ENCODE assay signal across 38 mouse cellular contexts in genomic region chrX:37692261-37692660, GRCm38 (mm10). TPM values are rescaled to one million over a fixed set of nuclear protein-coding genes. Genes with fewer than 3 reads are reported as not detected.
"Had no signal": no experiment of that assay in that cellular context is flagged by ENCODE, and none has a peak within 500 bp of the region (broad histone marks: within the 10 kb centered on the region; RNA-seq: fewer than 3 reads in every experiment).

No protein-coding gene starts in this region.

- H3K9me3 ChIP-seq: heart, embryonic 13.5 days; heart, embryonic 15.5 days; hindbrain, embryonic 10.5 days; hindbrain, embryonic 12.5 days; intestine, embryonic 15.5 days; limb, embryonic 10.5 days; limb, embryonic 12.5 days had no signal

- DNase-seq: gastrocnemius, postnatal 14 days; gastrocnemius, postnatal 36 days; heart, adult 11 months; heart, adult 2 months; heart, postnatal 4 days; kidney, adult 18-20 months; kidney, adult 8-10 months; kidney, postnatal 10 days; kidney, postnatal 25 days; kidney, postnatal 4 days had no signal

- ATAC-seq: hindbrain, embryonic 16.5 days; inflammation-experienced regulatory T-cells, adult 6 months; intestine, embryonic 15.5 days; intestine, postnatal 0 days had no signal

- H3K36me3 ChIP-seq: heart, embryonic 13.5 days; heart, embryonic 15.5 days; hindbrain, embryonic 10.5 days; hindbrain, embryonic 12.5 days; intestine, embryonic 15.5 days; limb, embryonic 10.5 days; limb, embryonic 12.5 days had no signal

- H3K4me1 ChIP-seq: heart, embryonic 13.5 days; heart, embryonic 15.5 days; hindbrain, embryonic 10.5 days; hindbrain, embryonic 12.5 days; intestine, embryonic 15.5 days; limb, embryonic 10.5 days; limb, embryonic 12.5 days had no signal

- H3K4me2 ChIP-seq: heart, embryonic 11.5 days; heart, embryonic 13.5 days; heart, embryonic 15.5 days; hindbrain, embryonic 12.5 days; hindbrain, embryonic 14.5 days; intestine, embryonic 15.5 days; limb, embryonic 12.5 days; liver, embryonic 11.5 days had no signal

- H3K9ac ChIP-seq: heart, embryonic 13.5 days; heart, embryonic 15.5 days; hindbrain, embryonic 12.5 days; hindbrain, embryonic 14.5 days; intestine, embryonic 15.5 days; limb, embryonic 12.5 days; liver, embryonic 14.5 days had no signal

- H3K27ac ChIP-seq: heart, adult 2 months; heart, embryonic 13.5 days; heart, embryonic 15.5 days; hindbrain, embryonic 10.5 days; hindbrain, embryonic 12.5 days; hindbrain, embryonic 14.5 days; intestine, embryonic 15.5 days; layer of hippocampus, adult 2 months; left cerebral cortex, adult 2 months; limb, embryonic 10.5 days; limb, embryonic 12.5 days; liver, embryonic 14.5 days had no signal

- H3K4me3 ChIP-seq: heart, adult 2 months; heart, embryonic 13.5 days; heart, embryonic 15.5 days; hindbrain, embryonic 10.5 days; hindbrain, embryonic 12.5 days; intestine, embryonic 15.5 days; layer of hippocampus, adult 2 months; left cerebral cortex, adult 2 months; limb, embryonic 10.5 days; limb, embryonic 12.5 days had no signal

- H3K27me3 ChIP-seq: heart, embryonic 13.5 days; heart, embryonic 15.5 days; hindbrain, embryonic 12.5 days; intestine, embryonic 15.5 days; limb, embryonic 12.5 days had no signal

RNA-seq across cellular contexts. Expression of gene Rhox2h, which starts 19.2 kb away (rescaled TPM):
- total RNA-seq: gastrocnemius, adult 18-20 months; gastrocnemius, adult 8-10 months; gastrocnemius, postnatal 14 days; gastrocnemius, postnatal 36 days; heart, adult 2 months; heart, postnatal 25 days; heart, postnatal 4 days; layer of hippocampus, adult 2 months; layer of hippocampus, postnatal 10 days; layer of hippocampus, postnatal 25 days; left cerebral cortex, adult 2 months; left cerebral cortex, postnatal 14 days; left cerebral cortex, postnatal 36 days had no signal
- polyA plus RNA-seq: gonadal fat pad, adult 2 months; heart, adult 2 months; heart, embryonic 11.5 days; heart, embryonic 13.5 days; heart, embryonic 15.5 days; heart, postnatal 0 days; hindbrain, embryonic 10.5 days; hindbrain, embryonic 12.5 days; hindbrain, embryonic 14.5 days; hindbrain, embryonic 16.5 days; inflammation-experienced regulatory T-cells, adult 6 months; intestine, embryonic 15.5 days; intestine, postnatal 0 days; kidney, embryonic 14.5 days; kidney, embryonic 16.5 days; limb, embryonic 10.5 days; limb, embryonic 12.5 days; limb, embryonic 14.5 days; liver, embryonic 11.5 days; liver, embryonic 14.5 days had no signal

RNA-seq across cellular contexts. Expression of gene Rhox3h, which starts 23.7 kb away (rescaled TPM):
- total RNA-seq: gastrocnemius, adult 18-20 months; gastrocnemius, adult 8-10 months; gastrocnemius, postnatal 14 days; gastrocnemius, postnatal 36 days; heart, adult 2 months; heart, postnatal 25 days; heart, postnatal 4 days; layer of hippocampus, adult 2 months; layer of hippocampus, postnatal 10 days; layer of hippocampus, postnatal 25 days; left cerebral cortex, adult 2 months; left cerebral cortex, postnatal 14 days; left cerebral cortex, postnatal 36 days had no signal
- polyA plus RNA-seq: gonadal fat pad, adult 2 months; heart, adult 2 months; heart, embryonic 11.5 days; heart, embryonic 13.5 days; heart, embryonic 15.5 days; heart, postnatal 0 days; hindbrain, embryonic 10.5 days; hindbrain, embryonic 12.5 days; hindbrain, embryonic 14.5 days; hindbrain, embryonic 16.5 days; inflammation-experienced regulatory T-cells, adult 6 months; intestine, embryonic 15.5 days; intestine, postnatal 0 days; kidney, embryonic 14.5 days; kidney, embryonic 16.5 days; limb, embryonic 10.5 days; limb, embryonic 12.5 days; limb, embryonic 14.5 days; liver, embryonic 11.5 days; liver, embryonic 14.5 days had no signal

RNA-seq across cellular contexts. Expression of gene Rhox4g, which starts 41.1 kb away (rescaled TPM):
- total RNA-seq: gastrocnemius, adult 18-20 months; gastrocnemius, adult 8-10 months; gastrocnemius, postnatal 14 days; gastrocnemius, postnatal 36 days; heart, adult 2 months; heart, postnatal 25 days; heart, postnatal 4 days; layer of hippocampus, adult 2 months; layer of hippocampus, postnatal 10 days; layer of hippocampus, postnatal 25 days; left cerebral cortex, adult 2 months; left cerebral cortex, postnatal 14 days; left cerebral cortex, postnatal 36 days had no signal
- polyA plus RNA-seq: gonadal fat pad, adult 2 months; heart, adult 2 months; heart, embryonic 11.5 days; heart, embryonic 13.5 days; heart, embryonic 15.5 days; heart, postnatal 0 days; hindbrain, embryonic 10.5 days; hindbrain, embryonic 12.5 days; hindbrain, embryonic 14.5 days; hindbrain, embryonic 16.5 days; inflammation-experienced regulatory T-cells, adult 6 months; intestine, embryonic 15.5 days; intestine, postnatal 0 days; kidney, embryonic 14.5 days; kidney, embryonic 16.5 days; limb, embryonic 10.5 days; limb, embryonic 12.5 days; limb, embryonic 14.5 days; liver, embryonic 11.5 days; liver, embryonic 14.5 days had no signal

RNA-seq across cellular contexts. Expression of gene Rhox2g, which starts 49.0 kb away (rescaled TPM):
- total RNA-seq: gastrocnemius, adult 18-20 months; gastrocnemius, adult 8-10 months; gastrocnemius, postnatal 14 days; gastrocnemius, postnatal 36 days; heart, adult 2 months; heart, postnatal 25 days; heart, postnatal 4 days; layer of hippocampus, adult 2 months; layer of hippocampus, postnatal 10 days; layer of hippocampus, postnatal 25 days; left cerebral cortex, adult 2 months; left cerebral cortex, postnatal 14 days; left cerebral cortex, postnatal 36 days had no signal
- polyA plus RNA-seq: gonadal fat pad, adult 2 months; heart, adult 2 months; heart, embryonic 11.5 days; heart, embryonic 13.5 days; heart, embryonic 15.5 days; heart, postnatal 0 days; hindbrain, embryonic 10.5 days; hindbrain, embryonic 12.5 days; hindbrain, embryonic 14.5 days; hindbrain, embryonic 16.5 days; inflammation-experienced regulatory T-cells, adult 6 months; intestine, embryonic 15.5 days; intestine, postnatal 0 days; kidney, embryonic 14.5 days; kidney, embryonic 16.5 days; limb, embryonic 10.5 days; limb, embryonic 12.5 days; limb, embryonic 14.5 days; liver, embryonic 11.5 days; liver, embryonic 14.5 days had no signal
